Mouse (Mus musculus) neural tube, embryonic 13.5 days (tissue): Measurements from ENCODE around the gene Fam160a2. TPM values are rescaled to one million over a fixed set of nuclear protein-coding genes. Genes with fewer than 3 reads are reported as not detected.

Source experiments
- ATAC-seq: fragments of 200-750 bp; cut with Nextera tagmentation; 2 replicates; pipeline ENCODE4 v1.8.0; 2017; ENCODE audit warnings: low read depth, mild to moderate bottlenecking, moderate TSS enrichment, moderate library complexity
- H3K27ac ChIP-seq: fragments of 300-500 bp; sonication (generic); replicated peaks from 2 replicates; pipeline ENCODE4 v1.5.1; 2015; ENCODE audit warnings: moderate library complexity, mild to moderate bottlenecking, inconsistent platforms
- H3K27me3 ChIP-seq: fragments of 300-500 bp; sonication (generic); 2 replicates; pipeline ENCODE4 v1.6.1; 2015; ENCODE audit warnings: mild to moderate bottlenecking, inconsistent platforms
- H3K36me3 ChIP-seq: fragments of 300-500 bp; sonication (generic); 2 replicates; pipeline ENCODE4 v1.6.1; 2015; ENCODE audit warnings: mild to moderate bottlenecking, inconsistent platforms
- H3K4me1 ChIP-seq: fragments of 300-500 bp; sonication (generic); replicated peaks from 2 replicates; pipeline ENCODE4 v1.6.1; 2015; ENCODE audit warnings: inconsistent platforms
- H3K4me2 ChIP-seq: fragments of 300-500 bp; sonication (generic); 2 replicates; pipeline ENCODE4 v1.6.1; 2015; ENCODE audit warnings: inconsistent platforms, mild to moderate bottlenecking, moderate library complexity
- H3K4me3 ChIP-seq: fragments of 300-500 bp; sonication (generic); 2 replicates; pipeline ENCODE4 v1.5.1; 2015; ENCODE audit warnings: mild to moderate bottlenecking, inconsistent platforms
- H3K9ac ChIP-seq: fragments of 300-500 bp; sonication (generic); 2 replicates; pipeline ENCODE4 v1.6.1; 2015; ENCODE audit warnings: moderate library complexity, mild to moderate bottlenecking, inconsistent platforms
- H3K9me3 ChIP-seq: fragments of 300-500 bp; sonication (generic); 2 replicates; pipeline ENCODE4 v1.6.1; 2016; ENCODE audit warnings: inconsistent platforms
- WGBS: fragments of 180-500 bp; shearing (Covaris S2); methylation state at CpG from one replicate; pipeline ENCODE4 v1.1.7; 2015; 5-methylcytosine and 5-hydroxymethylcytosine counted together
- polyA plus RNA-seq: library from polyadenylated mRNA; unstranded; fragments of >200 nt; fragmentation: Nextera tagmentation; extraction: Ambion mirVana; gene quantifications from 2 replicates; pipeline ENCODE4 v1.2.1, GENCODE M21; 2015

Gene Fam160a2
- polyA plus RNA-seq, 1 experiment from 2014 or later = 36.7 TPM

GRCm38 (mm10) chr7:105325302-105325701 is 74.6 kb downstream of the Fam160a2 start:
- Histone ChIP-seq H3K9ac (no peak overlapping the region), H3K27ac (no peak overlapping the region), H3K4me2 (no peak overlapping the region), H3K4me1 (no peaks in the 10 kb centered on the region), H3K36me3 (no peaks in the 10 kb centered on the region), H3K4me3 (no peak overlapping the region), H3K9me3 (no peaks in the 10 kb centered on the region), H3K27me3 (no peaks in the 10 kb centered on the region)
- no peak for ATAC-seq
- WGBS = 82% methylated on average over 2 of the region's 2 CpGs

Other genes with a start within 250 kb of the Fam160a2 start
- not detected in 2 replicates for gene Olfr684, start 236.4 kb downstream of the Fam160a2 start, polyA plus RNA-seq
- not detected in 2 replicates for gene Olfr685, start 214.0 kb downstream of the Fam160a2 start, polyA plus RNA-seq
- not detected in 2 replicates for gene Olfr686, start 192.6 kb downstream of the Fam160a2 start, polyA plus RNA-seq
- gene Olfr688, start 112.0 kb downstream of the Fam160a2 start, polyA plus RNA-seq = not detected in 2 replicates
- gene Olfr689, start 88.9 kb downstream of the Fam160a2 start, polyA plus RNA-seq = 0.06 TPM in 1 of 2 replicates, not detected in the other
- gene Olfr690, start 66.0 kb downstream of the Fam160a2 start, polyA plus RNA-seq = not detected in 2 replicates
- gene Olfr691, start 57.8 kb downstream of the Fam160a2 start, polyA plus RNA-seq = 0.29 TPM in 1 of 2 replicates, not detected in the other
- gene Olfr692, start 31.8 kb downstream of the Fam160a2 start, polyA plus RNA-seq = not detected in 2 replicates
- gene Gm5901, start 25.0 kb downstream of the Fam160a2 start, polyA plus RNA-seq = not detected in 2 replicates
- 0.20 TPM in 1 of 2 replicates, not detected in the other for gene Cnga4, start 4.5 kb upstream of the Fam160a2 start, polyA plus RNA-seq
- 2.1 and 2.5 TPM in 2 replicates for gene Cckbr, start 25.7 kb upstream of the Fam160a2 start, polyA plus RNA-seq
- 30.8 and 31.6 TPM in 2 replicates for gene Cavin3, start 82.2 kb upstream of the Fam160a2 start, polyA plus RNA-seq
- gene Smpd1, start 154.3 kb upstream of the Fam160a2 start, polyA plus RNA-seq = 62.0 and 71.4 TPM in 2 replicates
- gene Apbb1, start 181.6 kb upstream of the Fam160a2 start, polyA plus RNA-seq = 206 and 248 TPM in 2 replicates
- gene Hpx, start 200.1 kb upstream of the Fam160a2 start, polyA plus RNA-seq = 0.21 and 0.26 TPM in 2 replicates
- 84.1 and 85.4 TPM in 2 replicates for gene Trim3, start 233.5 kb upstream of the Fam160a2 start, polyA plus RNA-seq
- gene Timm10b, start 240.0 kb upstream of the Fam160a2 start, polyA plus RNA-seq = 166 and 168 TPM in 2 replicates
- 81.1 and 82.1 TPM in 2 replicates for gene Arfip2, start 240.4 kb upstream of the Fam160a2 start, polyA plus RNA-seq
- gene Gm45799, start 240.5 kb upstream of the Fam160a2 start, polyA plus RNA-seq = 6.1 and 7.1 TPM in 2 replicates